Comparison of ENCODE assay signal across 13 mouse cellular contexts in the genomic region with DNA sequence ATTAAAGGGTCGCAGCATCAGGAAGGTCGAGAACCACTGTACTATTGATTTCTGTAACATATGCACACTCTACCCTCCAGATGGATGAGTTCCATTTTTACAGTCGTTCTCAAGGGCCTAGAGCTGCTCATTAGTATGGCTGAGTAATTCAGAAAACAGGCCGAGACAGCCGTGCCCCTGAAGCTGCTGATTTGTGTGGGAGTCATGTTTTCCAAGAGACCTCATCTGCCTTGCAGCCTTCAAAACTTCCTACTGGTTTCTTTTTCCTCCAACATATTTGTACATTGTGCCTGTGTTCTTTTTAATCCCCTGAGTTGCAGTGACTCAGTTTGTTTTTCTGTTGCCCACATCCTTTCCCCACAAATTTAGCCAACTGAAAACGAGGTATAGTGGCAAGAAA.
DNase-seq lines count a peak whose midpoint lies in the region.
"Had no signal": no experiment of that assay in that cellular context is flagged by ENCODE, and none has a peak within 500 bp of the region (broad histone marks: within the 10 kb centered on the region; RNA-seq: fewer than 3 reads in every experiment).

No protein-coding gene starts in this region.

- DNase-seq in adrenal gland, postnatal 25 days, result peak; percentile 13
- no peak for DNase-seq in adrenal gland, postnatal 14 days
- DNase-seq in heart, adult 8-10 months (ENCODE audit: low spot score), result peak; percentile 4
- no peak for DNase-seq in heart, adult 9 months (ENCODE audit: low spot score in 2 of 2)
- DNase-seq in retina, postnatal 1 day, result peak; percentile 32
- no peak for DNase-seq in retina, embryonic 14.5 days (ENCODE audit: low spot score)
- DNase-seq in skeletal muscle tissue, adult 2 months (ENCODE audit: low read depth, low spot score), result peak; percentile 22
- DNase-seq in MN1 (ENCODE audit: low spot score), result no peak
- DNase-seq: cerebellum, postnatal 14 days; gastrocnemius, postnatal 36 days; heart, postnatal 14 days; kidney, adult 9 months; lung, postnatal 36 days had no signal

Comparison
In these comparisons a context has a peak if more than half of its experiments do, and no peak if none do; other contexts are left out.
1. DNase-seq: peak in adrenal gland, postnatal 25 days (single experiment), heart, adult 8-10 months (single experiment), retina, postnatal 1 day (single experiment) and skeletal muscle tissue, adult 2 months (single experiment); none in adrenal gland, postnatal 14 days (single experiment), heart, adult 9 months (0 of 2), retina, embryonic 14.5 days (single experiment) and MN1 (single experiment).